Mouse (Mus musculus): Measurements from ENCODE around the gene Bik. TPM values are rescaled to one million over a fixed set of nuclear protein-coding genes. Genes with fewer than 3 reads are reported as not detected.

Bik gene
- total and polyA plus RNA-seq, 3 experiments, result 7.6 to 10.2 TPM; not detected in 1

DNA sequence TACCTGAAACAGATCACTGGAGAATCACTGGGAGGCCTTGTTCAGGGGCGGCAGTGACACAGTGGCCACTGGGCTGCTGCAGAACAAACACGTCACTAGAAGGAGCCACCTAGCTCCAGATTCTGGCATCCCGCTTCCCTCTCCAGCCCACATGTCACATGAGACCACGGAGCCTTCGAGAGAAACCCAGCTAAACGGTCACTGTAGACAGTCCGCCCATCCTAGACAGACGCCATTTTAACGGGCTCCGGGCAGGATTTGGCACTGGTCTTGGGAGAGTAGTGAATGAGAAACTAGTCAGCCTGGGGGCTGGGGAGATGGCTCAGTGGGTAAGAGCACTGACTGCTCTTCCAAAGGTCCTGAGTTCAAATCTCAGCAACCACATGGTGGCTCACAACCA is 42.4 kb upstream of the Bik start:
- Histone ChIP-seq H3K9me3 (replicated peaks; ENCODE audit: insufficient read depth, low read length) (no peaks in the 10 kb centered on the region), H3K27ac (ENCODE audit: control insufficient read depth, low read depth, low read length) (no peak overlapping the region), H3K4me1 (ENCODE audit: control insufficient read depth in 1 of 2, insufficient read depth in 2 of 2, low read length in 2 of 2) (0 out of 4 replicates have a peak, but pooled peaks cover 0 to 3% of the 10 kb centered on the region in 2 experiments), H3K9ac (ENCODE audit: control insufficient read depth, low read depth, low read length, poor library complexity, severe bottlenecking) (no peak overlapping the region), H3K79me2 (ENCODE audit: control insufficient read depth, insufficient read depth, low read length, poor library complexity) (no peaks in the 10 kb centered on the region), H3K36me3 (ENCODE audit: control insufficient read depth in 1 of 2, insufficient read depth in 2 of 2, low read length in 2 of 2) (no peaks in the 10 kb centered on the region; a peak in 1 of 4 replicates), H3K4me3 (ENCODE audit: control insufficient read depth in 1 of 2, insufficient read depth in 1 of 2, low read depth in 2 of 2, low read length in 2 of 2) (no peak overlapping the region), H3K27me3 (ENCODE audit: control insufficient read depth in 1 of 2, insufficient read depth in 2 of 2, low read length in 2 of 2) (no peaks in the 10 kb centered on the region)
- no peak for DNase-seq (ENCODE audit: low read depth, low spot score)
- no peak for TF ChIP-seq MAFK (IDR thresholded peaks at IDR 0.05; ENCODE audit: borderline replicate concordance, low read depth, low read length)

DNA sequence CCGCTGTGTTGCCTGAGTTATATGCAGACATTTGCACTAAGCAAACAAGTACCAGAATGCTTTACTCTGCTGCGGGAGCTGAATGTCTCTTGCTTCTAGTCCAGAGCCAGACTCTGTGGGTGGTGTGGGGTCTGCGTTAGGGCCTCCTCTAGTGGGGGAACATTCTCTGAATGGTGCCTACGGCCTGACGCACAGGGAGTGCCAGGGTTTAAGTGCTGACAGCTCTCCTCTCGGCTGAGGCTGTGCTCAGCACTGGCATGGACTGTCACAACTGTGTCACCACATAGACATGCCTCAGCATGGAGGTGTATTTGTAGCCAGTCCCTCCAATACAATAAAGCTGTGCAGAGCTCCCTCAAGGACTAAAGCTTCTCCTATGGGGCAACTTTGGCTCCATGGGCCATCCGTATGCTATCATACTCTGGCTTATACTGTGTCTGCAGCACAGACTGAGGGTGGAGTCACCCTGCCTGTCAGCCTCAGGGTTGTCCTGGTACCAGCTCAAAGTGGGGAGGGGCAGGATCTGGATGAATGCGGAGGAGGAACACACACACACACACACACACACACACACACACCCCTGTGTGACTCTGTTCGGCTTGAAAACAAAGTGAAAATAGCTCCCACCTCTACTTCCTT is 39.1 kb upstream of the Bik start:
- peaks cover 0 to 9% of the 10 kb centered on the region in 2 experiments; a peak in 1 of 4 replicates for H3K4me1 ChIP-seq (ENCODE audit: control insufficient read depth in 1 of 2, insufficient read depth in 2 of 2, low read length in 2 of 2)
- no peak overlapping the region for H3K4me3 ChIP-seq (ENCODE audit: control insufficient read depth in 1 of 2, insufficient read depth in 1 of 2, low read depth in 2 of 2, low read length in 2 of 2)
- no peak overlapping the region for H3K9ac ChIP-seq (ENCODE audit: control insufficient read depth, low read depth, low read length, poor library complexity, severe bottlenecking)
- no peak for DNase-seq (ENCODE audit: low read depth, low spot score)
- H3K27me3 ChIP-seq (ENCODE audit: control insufficient read depth in 1 of 2, insufficient read depth in 2 of 2, low read length in 2 of 2), result no peaks in the 10 kb centered on the region
- TF ChIP-seq MXI1 (IDR thresholded peaks at IDR 0.05; ENCODE audit: low read depth, low read length) (no peak), ZNF384 (IDR thresholded peaks at IDR 0.05; ENCODE audit: low read depth, low read length) (no peak), SIN3A (IDR thresholded peaks at IDR 0.05; ENCODE audit: low read length) (no peak), TAL1 (IDR thresholded peaks at IDR 0.05; ENCODE audit: low read length) (no peak), MAX (IDR thresholded peaks at IDR 0.05; ENCODE audit: low read length) (no peak), NELFE (IDR thresholded peaks at IDR 0.05; ENCODE audit: low read depth, low read length) (no peak), ZMIZ1 (IDR thresholded peaks at IDR 0.05; ENCODE audit: low read depth, low read length) (no peak), GATA1 (IDR thresholded peaks at IDR 0.05; ENCODE audit: low read depth, low read length) (no peak), NRF1 (IDR thresholded peaks at IDR 0.05; ENCODE audit: insufficient read depth, low read depth, low read length, poor library complexity, severe bottlenecking) (no peak), CHD1 (IDR thresholded peaks at IDR 0.05; ENCODE audit: low read depth, low read length) (no peak), ZC3H11A (IDR thresholded peaks at IDR 0.05; ENCODE audit: low read depth, low read length) (no peak), UBTF (IDR thresholded peaks at IDR 0.05; ENCODE audit: borderline replicate concordance, insufficient read depth, low read depth, low read length) (no peak)
- H3K27ac ChIP-seq (ENCODE audit: control insufficient read depth, low read depth, low read length), result no peak overlapping the region
- no peaks in the 10 kb centered on the region for H3K79me2 ChIP-seq (ENCODE audit: control insufficient read depth, insufficient read depth, low read length, poor library complexity)
- H3K9me3 ChIP-seq (replicated peaks; ENCODE audit: insufficient read depth, low read length), result no peaks in the 10 kb centered on the region
- no peaks in the 10 kb centered on the region; a peak in 2 of 4 replicates for H3K36me3 ChIP-seq (ENCODE audit: control insufficient read depth in 1 of 2, insufficient read depth in 2 of 2, low read length in 2 of 2)

DNA sequence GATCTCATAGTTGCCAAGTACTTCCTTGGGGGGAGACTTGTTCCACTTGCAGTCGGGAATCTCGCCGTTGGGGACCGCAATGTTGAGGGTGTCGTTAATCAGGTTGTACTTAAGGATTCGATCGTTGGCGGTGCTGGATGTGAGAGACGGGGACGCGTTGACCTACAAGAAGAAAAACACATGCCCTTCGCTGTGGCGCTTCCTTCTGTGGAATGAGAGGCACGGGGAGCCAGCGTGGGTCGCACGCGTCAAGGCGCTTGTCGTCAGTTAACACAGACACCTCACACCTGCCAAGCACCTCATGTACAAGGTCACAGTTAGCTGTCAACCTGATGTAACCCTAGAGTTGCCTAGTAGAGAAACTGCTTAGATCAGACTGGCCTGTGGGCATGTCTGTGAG is 37.2 kb upstream of the Bik start:
- Histone ChIP-seq H3K9me3 (replicated peaks; ENCODE audit: insufficient read depth, low read length) (no peaks in the 10 kb centered on the region), H3K9ac (ENCODE audit: control insufficient read depth, low read depth, low read length, poor library complexity, severe bottlenecking) (no peak overlapping the region), H3K27ac (ENCODE audit: control insufficient read depth, low read depth, low read length) (no peak overlapping the region), H3K4me1 (ENCODE audit: control insufficient read depth in 1 of 2, insufficient read depth in 2 of 2, low read length in 2 of 2) (peaks cover 11 to 23% of the 10 kb centered on the region in 2 experiments), H3K36me3 (ENCODE audit: control insufficient read depth in 1 of 2, insufficient read depth in 2 of 2, low read length in 2 of 2) (peaks cover 0 to 13% of the 10 kb centered on the region in 2 experiments; a peak in 3 of 4 replicates), H3K27me3 (ENCODE audit: control insufficient read depth in 1 of 2, insufficient read depth in 2 of 2, low read length in 2 of 2) (no peaks in the 10 kb centered on the region), H3K4me3 (ENCODE audit: control insufficient read depth in 1 of 2, insufficient read depth in 1 of 2, low read depth in 2 of 2, low read length in 2 of 2) (no peak overlapping the region), H3K79me2 (ENCODE audit: control insufficient read depth, insufficient read depth, low read length, poor library complexity) (no peaks in the 10 kb centered on the region)
- TF ChIP-seq JUND (IDR thresholded peaks at IDR 0.05; ENCODE audit: low read depth, low read length), result no peak
- TF ChIP-seq MYC (IDR thresholded peaks at IDR 0.05; ENCODE audit: low read depth, low read length), result no peak
- no peak for TF ChIP-seq ELF1 (IDR thresholded peaks at IDR 0.05; ENCODE audit: low read depth, low read length)
- TF ChIP-seq KAT2A (conservative IDR thresholded peaks at IDR 0.05; ENCODE audit: low read depth, low read length), result no peak
- no peak for TF ChIP-seq SIN3A (IDR thresholded peaks at IDR 0.05; ENCODE audit: low read length)
- no peak for TF ChIP-seq MAFK (IDR thresholded peaks at IDR 0.05; ENCODE audit: borderline replicate concordance, low read depth, low read length)
- no peak for TF ChIP-seq TCF12 (IDR thresholded peaks at IDR 0.05; ENCODE audit: low read depth, low read length)
- TF ChIP-seq RCOR1 (IDR thresholded peaks at IDR 0.05; ENCODE audit: low read depth, low read length), result no peak
- TF ChIP-seq RAD21 (IDR thresholded peaks at IDR 0.05; ENCODE audit: low read depth, low read length), result no peak
- no peak for TF ChIP-seq MYB (IDR thresholded peaks at IDR 0.05; ENCODE audit: low read depth, low read length)
- no peak for TF ChIP-seq BHLHE40 (IDR thresholded peaks at IDR 0.05; ENCODE audit: borderline replicate concordance, low read depth, low read length)
- no peak for TF ChIP-seq NRF1 (IDR thresholded peaks at IDR 0.05; ENCODE audit: insufficient read depth, low read depth, low read length, poor library complexity, severe bottlenecking)
- DNase-seq (ENCODE audit: low read depth, low spot score), result no peak
